Mouse (Mus musculus): ENCODE data around the gene Chuk.

The Chuk gene

GRCm38 (mm10) chr19:44049282-44049681 is 58.0 kb downstream of the Chuk start:
- ATAC-seq (ENCODE audit: insufficient number of reproducible peaks, low FRiP score, low TSS enrichment): no peak

GRCm38 (mm10) chr19:44045847-44046246 is 61.4 kb downstream of the Chuk start:
- no peak for ATAC-seq (ENCODE audit: insufficient number of reproducible peaks, low FRiP score, low TSS enrichment)

- ATAC-seq (ENCODE audit: insufficient number of reproducible peaks, low FRiP score, low TSS enrichment): no peak
These were observed 65.2 kb downstream of the Chuk start for GRCm38 (mm10) chr19:44042121-44042520.

- no peak for ATAC-seq (ENCODE audit: insufficient number of reproducible peaks, low FRiP score, low TSS enrichment)
These were observed 73.9 kb downstream of the Chuk start for GRCm38 (mm10) chr19:44033396-44033795.

- no peak for ATAC-seq (ENCODE audit: insufficient number of reproducible peaks, low FRiP score, low TSS enrichment)
These were observed 75.1 kb downstream of the Chuk start for GRCm38 (mm10) chr19:44032046-44032744.

GRCm38 (mm10) chr19:44030024-44030423 is 77.3 kb downstream of the Chuk start:
- ATAC-seq (ENCODE audit: insufficient number of reproducible peaks, low FRiP score, low TSS enrichment): no peak

GRCm38 (mm10) chr19:44028972-44029371 is 78.3 kb downstream of the Chuk start, which contains the start of gene Cyp2c23:
Cyp2c23 (minus strand) TSS chr19:44029208.
- ATAC-seq (ENCODE audit: insufficient number of reproducible peaks, low FRiP score, low TSS enrichment): no peak

GRCm38 (mm10) chr19:44026956-44027530 is 80.2 kb downstream of the Chuk start:
- no peak for ATAC-seq (ENCODE audit: insufficient number of reproducible peaks, low FRiP score, low TSS enrichment)

GRCm38 (mm10) chr19:44024921-44025585 is 82.2 kb downstream of the Chuk start:
- ATAC-seq (ENCODE audit: insufficient number of reproducible peaks, low FRiP score, low TSS enrichment): no peak
